17 mouse cellular contexts compared by ENCODE assay signal in genomic region chr1:184579475-184579874, GRCm38 (mm10).
"Had no signal": no experiment of that assay in that cellular context is flagged by ENCODE, and none has a peak within 500 bp of the region (broad histone marks: within the 10 kb centered on the region; RNA-seq: fewer than 3 reads in every experiment).

No protein-coding gene starts in this region.

- H3K27me3 ChIP-seq: liver, embryonic 15.5 days; neural tube, embryonic 12.5 days; neural tube, embryonic 15.5 days had no signal

- H3K4me3 ChIP-seq: left cerebral cortex, adult 2 months; liver, embryonic 15.5 days; neural tube, embryonic 12.5 days; neural tube, embryonic 15.5 days had no signal

- DNase-seq: kidney, adult 2 months; kidney, postnatal 10 days; kidney, postnatal 36 days; layer of hippocampus, postnatal 36 days; lung, postnatal 14 days; midbrain, embryonic 14.5 days; right cerebral cortex, adult 18-20 months; right cerebral cortex, postnatal 14 days; right cerebral cortex, postnatal 4 days; thymus, adult 18-20 months; thymus, postnatal 36 days had no signal

- H3K27ac ChIP-seq: left cerebral cortex, adult 2 months; liver, embryonic 15.5 days; neural tube, embryonic 12.5 days; neural tube, embryonic 15.5 days had no signal

- H3K4me2 ChIP-seq: liver, embryonic 15.5 days; midbrain, embryonic 11.5 days; neural tube, embryonic 12.5 days; neural tube, embryonic 15.5 days had no signal

- H3K36me3 ChIP-seq: liver, embryonic 15.5 days; neural tube, embryonic 12.5 days; neural tube, embryonic 15.5 days had no signal

- H3K9me3 ChIP-seq: liver, embryonic 15.5 days; neural tube, embryonic 12.5 days had no signal

- H3K4me1 ChIP-seq: liver, embryonic 15.5 days; neural tube, embryonic 12.5 days had no signal

- H3K9ac ChIP-seq: liver, embryonic 15.5 days; neural tube, embryonic 12.5 days; neural tube, embryonic 15.5 days had no signal

- ATAC-seq: intestine, postnatal 0 days had no signal
